Mouse (Mus musculus): ENCODE results near the gene Exd1. TPM values are rescaled to one million over a fixed set of nuclear protein-coding genes. Genes with fewer than 3 reads are reported as not detected.

Exd1 gene
- polyA plus RNA-seq, 1 experiment from 2014 or later, result 0.48 TPM

DNA sequence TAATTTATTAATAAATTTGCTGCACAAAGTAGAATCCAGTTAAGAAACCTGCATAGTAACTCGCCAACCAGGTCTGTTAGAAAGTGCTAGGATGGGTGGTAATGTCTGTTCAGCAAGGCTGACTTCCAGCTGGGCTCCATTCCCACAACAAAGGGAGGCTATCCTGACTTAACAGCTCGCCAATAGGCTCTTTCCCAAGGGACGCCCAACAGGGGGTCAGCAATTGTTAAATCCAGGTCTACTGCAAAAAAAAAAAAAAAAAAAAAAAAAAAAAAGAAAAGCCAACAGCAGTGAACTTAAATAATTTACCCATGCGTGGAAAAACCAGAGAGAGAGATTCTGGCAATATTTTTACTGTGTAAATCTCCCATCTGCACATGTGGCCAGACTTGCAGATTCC, 60.9 kb downstream of the Exd1 start:
- Histone ChIP-seq H3K27ac (no peak overlapping the region), H3K9ac (no peak overlapping the region), H3K27me3 (replicated peaks) (no peaks in the 10 kb centered on the region), H3K4me1 (no peaks in the 10 kb centered on the region), H3K4me2 (no peak overlapping the region), H3K36me3 (replicated peaks) (no peaks in the 10 kb centered on the region), H3K4me3 (no peak overlapping the region), H3K9me3 (no peaks in the 10 kb centered on the region)
- WGBS, result 9% methylated on average over 4 of the region's 4 CpGs
- ATAC-seq (replicated peaks), result no peak

DNA sequence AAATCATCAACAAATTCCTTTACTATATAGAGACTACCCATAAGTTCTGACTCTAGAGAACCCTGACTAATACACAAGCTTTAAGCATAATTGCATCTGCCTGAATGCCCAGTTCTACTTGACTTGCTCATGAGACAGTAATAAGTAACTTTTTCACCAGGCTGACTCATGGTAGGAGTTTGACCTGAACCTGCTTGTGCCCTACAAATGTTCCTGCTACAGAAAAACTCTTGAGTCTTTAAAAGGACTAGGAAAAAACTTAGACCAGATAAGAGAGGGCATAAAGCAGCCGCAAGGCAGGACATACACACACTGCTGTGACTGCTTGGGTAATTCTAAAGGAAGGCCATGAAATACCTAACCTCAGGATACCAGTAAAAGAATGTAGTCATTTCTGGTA, 65.1 kb downstream of the Exd1 start:
- 98% methylated on average over 1 of the region's 1 CpGs for WGBS
- H3K4me3 ChIP-seq, result no peak overlapping the region

DNA sequence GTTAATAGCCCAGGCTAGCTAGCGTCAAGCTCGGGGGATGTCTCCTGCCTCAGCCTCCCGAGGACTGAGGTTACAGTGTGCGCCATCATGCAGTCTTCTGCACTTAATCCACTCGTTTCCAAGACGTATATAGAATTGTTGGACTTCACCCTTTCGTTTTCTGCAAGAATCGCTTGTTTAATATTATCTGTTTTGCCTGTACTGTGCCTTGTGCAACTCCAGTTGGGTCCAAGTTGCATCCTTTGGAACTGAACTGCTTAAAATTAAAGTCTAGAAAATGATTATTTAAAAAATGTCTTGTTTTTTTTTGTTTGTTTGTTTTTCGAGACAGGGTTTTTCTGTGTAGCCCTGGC, 69.1 kb downstream of the Exd1 start:
- peak overlapping the region; percentile 98 for H3K27ac ChIP-seq
- peaks cover 25% of the 10 kb centered on the region for H3K4me1 ChIP-seq
- peak overlapping the region; percentile 59 for H3K9ac ChIP-seq
- no peaks in the 10 kb centered on the region for H3K9me3 ChIP-seq
- ATAC-seq (replicated peaks), result no peak
- peak overlapping the region; percentile 49 for H3K4me2 ChIP-seq
- 12% methylated on average over 9 of the region's 9 CpGs for WGBS
- H3K4me3 ChIP-seq, result peak overlapping the region; percentile 81
- no peaks in the 10 kb centered on the region for H3K36me3 ChIP-seq (replicated peaks)
- H3K27me3 ChIP-seq (replicated peaks), result no peaks in the 10 kb centered on the region

More for the DNA sequence above, 65.1 kb downstream of the Exd1 start:
- Histone ChIP-seq H3K4me1 (peaks cover 8% of the 10 kb centered on the region; the same call in 1 of the 2 replicates), H3K9me3 (no peaks in the 10 kb centered on the region), H3K27ac (no peak overlapping the region), H3K4me2 (no peak overlapping the region), H3K36me3 (replicated peaks) (no peaks in the 10 kb centered on the region), H3K9ac (no peak overlapping the region), H3K27me3 (replicated peaks) (no peaks in the 10 kb centered on the region)
- no peak for ATAC-seq (replicated peaks)

DNA sequence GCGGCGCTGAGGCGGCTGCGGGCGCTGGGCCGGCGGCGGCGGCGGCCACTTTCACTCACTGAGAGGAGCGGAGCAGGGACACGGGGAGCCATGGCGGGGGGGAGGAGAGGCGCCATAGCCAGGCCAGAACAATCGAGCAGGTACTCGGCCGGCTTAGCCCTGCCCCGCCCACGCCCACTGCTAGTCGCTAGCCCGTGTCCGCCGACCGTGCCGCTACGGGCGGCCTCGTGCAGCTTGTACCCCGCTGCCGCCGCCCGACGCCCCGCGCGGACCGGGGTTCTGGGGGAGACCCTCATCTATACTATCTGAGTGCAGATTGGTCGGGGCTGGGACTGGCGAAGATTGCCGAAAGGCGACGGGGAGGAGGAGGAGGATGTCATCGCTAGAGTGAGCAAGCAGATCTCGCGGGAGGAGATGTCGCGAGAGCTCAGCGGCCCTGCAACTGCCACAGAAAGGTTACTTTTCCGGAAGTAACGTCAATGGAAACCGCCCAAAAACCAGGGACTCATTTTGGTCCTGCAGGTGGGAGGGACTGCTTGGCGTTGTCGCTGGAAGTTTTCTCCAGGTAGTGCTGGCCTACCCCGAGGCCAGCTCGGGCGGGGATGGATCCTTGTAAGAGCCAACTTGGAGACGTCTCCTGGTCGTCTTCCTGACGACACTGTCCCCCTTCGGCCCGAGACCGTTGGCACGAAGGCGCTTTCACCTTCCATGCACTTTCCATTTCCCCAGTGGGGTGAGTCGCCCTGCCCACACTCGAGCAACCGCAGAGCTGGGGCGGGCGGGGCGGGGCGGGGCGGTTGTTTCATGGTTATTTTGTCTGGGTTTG, 69.6 kb downstream of the Exd1 start, which contains the start of gene Ino80:
TSS of gene Ino80 (minus strand) at position 117 of the 826 bp plus-strand sequence.
- Histone ChIP-seq H3K27me3 (replicated peaks) (no peaks in the 10 kb centered on the region), H3K9me3 (no peaks in the 10 kb centered on the region), H3K27ac (peak within 1 kb of the TSS; percentile 98), H3K4me2 (peak within 1 kb of the TSS; percentile 76), H3K4me1 (peaks cover 25% of the 10 kb centered on the region), H3K4me3 (peak within 1 kb of the TSS; percentile 81), H3K36me3 (replicated peaks) (no peaks in the 10 kb centered on the region), H3K9ac (peak within 1 kb of the TSS; percentile 88)
- under 1% methylated on average over 55 of the region's 72 CpGs for WGBS
- peak; percentile 97 for ATAC-seq (replicated peaks)

DNA sequence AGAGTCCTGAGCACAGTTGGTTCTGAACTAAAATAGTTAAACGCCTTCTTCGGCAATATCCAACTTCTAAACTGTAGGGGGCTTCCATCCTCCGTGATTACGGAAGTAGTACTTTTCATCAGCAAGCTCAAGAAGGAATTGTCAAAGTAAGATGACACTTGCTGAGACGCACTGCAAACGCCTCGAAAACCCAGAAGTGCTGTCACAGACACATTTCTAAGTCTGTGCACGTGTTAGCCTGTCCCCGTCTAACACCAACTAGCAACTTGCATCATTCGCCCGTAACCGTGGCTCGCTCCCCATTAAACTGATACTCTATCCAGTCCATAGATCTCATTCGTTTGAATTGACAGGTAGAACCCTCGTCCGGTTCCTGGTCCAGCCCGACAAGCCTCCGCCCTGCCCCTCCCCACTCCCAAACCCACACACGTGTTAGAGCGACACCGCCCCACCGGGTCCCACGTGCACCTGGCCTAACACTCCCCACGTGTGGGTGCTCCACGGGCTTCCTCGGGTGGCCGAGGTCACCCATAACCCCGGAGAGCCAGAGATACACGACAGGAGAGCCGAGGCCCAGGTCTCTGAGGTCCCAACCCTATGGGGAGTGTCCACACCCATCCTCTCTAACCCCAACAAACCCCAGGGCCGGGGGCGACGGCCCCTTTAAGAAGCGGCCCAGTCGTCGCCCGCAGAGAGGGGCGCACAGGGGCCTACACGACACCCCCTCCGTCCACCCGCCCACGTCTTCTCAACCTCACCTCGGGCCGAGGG, 70.6 kb downstream of the Exd1 start:
- H3K27ac ChIP-seq, result peak overlapping the region; percentile 98
- H3K4me1 ChIP-seq, result peaks cover 25% of the 10 kb centered on the region
- WGBS, result under 1% methylated on average over 43 of the region's 44 CpGs
- ATAC-seq (replicated peaks), result peak; percentile 77
- no peaks in the 10 kb centered on the region for H3K27me3 ChIP-seq (replicated peaks)
- no peaks in the 10 kb centered on the region for H3K36me3 ChIP-seq (replicated peaks)
- H3K9me3 ChIP-seq, result no peaks in the 10 kb centered on the region
- H3K9ac ChIP-seq, result peak overlapping the region; percentile 88
- peak overlapping the region; percentile 81 for H3K4me3 ChIP-seq
- H3K4me2 ChIP-seq, result peak overlapping the region; percentile 76

DNA sequence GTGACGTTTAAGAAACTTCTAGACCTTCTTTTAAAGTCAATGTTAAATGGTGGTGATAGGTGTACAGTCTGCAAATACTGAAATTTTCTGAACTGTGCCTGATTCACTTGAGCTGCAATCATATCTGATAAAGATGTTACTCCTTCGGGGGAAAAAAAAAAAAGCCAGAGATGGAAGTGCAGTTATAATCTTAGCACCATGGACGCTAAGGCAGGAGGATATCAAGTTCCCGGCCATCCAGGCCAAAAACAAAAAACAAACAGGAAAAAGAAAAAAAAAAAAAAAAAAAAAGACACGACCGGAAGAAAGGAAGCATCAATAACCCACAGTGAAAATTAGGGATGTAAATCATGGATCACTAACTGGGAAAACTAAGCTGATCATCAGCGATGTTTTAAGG, 71.3 kb downstream of the Exd1 start:
- Histone ChIP-seq H3K9ac (peak overlapping the region; percentile 88; the same call in 1 of the 2 replicates), H3K4me3 (peak overlapping the region; percentile 81), H3K9me3 (no peaks in the 10 kb centered on the region), H3K27ac (0 out of 2 replicates have a peak overlapping the region, but pooled peaks have one; percentile 98), H3K27me3 (replicated peaks) (no peaks in the 10 kb centered on the region), H3K4me1 (peaks cover 25% of the 10 kb centered on the region), H3K36me3 (replicated peaks) (no peaks in the 10 kb centered on the region), H3K4me2 (peak overlapping the region; percentile 76)
- ATAC-seq (replicated peaks), result no peak
- 26% methylated on average over 7 of the region's 7 CpGs for WGBS

Other genes starting within 250 kb of the Exd1 start
- 5.2 and 5.3 TPM in 2 replicates for gene Dll4, start 221.8 kb downstream of the Exd1 start, polyA plus RNA-seq (2015; fragmentation: Nextera tagmentation; extraction: Ambion mirVana)
- gene Chac1, start 196.4 kb downstream of the Exd1 start, polyA plus RNA-seq (2015; fragmentation: Nextera tagmentation; extraction: Ambion mirVana), result 8.1 and 9.0 TPM in 2 replicates
- 3.1 and 3.3 TPM in 2 replicates for gene Ino80, start 69.9 kb downstream of the Exd1 start, polyA plus RNA-seq (2015; fragmentation: Nextera tagmentation; extraction: Ambion mirVana)
- 55.6 and 59.4 TPM in 2 replicates for gene Chp1, start 70 bp upstream of the Exd1 start, polyA plus RNA-seq (2015; fragmentation: Nextera tagmentation; extraction: Ambion mirVana)
- 10.1 and 11.6 TPM in 2 replicates for gene Nusap1, start 70.7 kb upstream of the Exd1 start, polyA plus RNA-seq (2015; fragmentation: Nextera tagmentation; extraction: Ambion mirVana)
- 3.1 and 4.6 TPM in 2 replicates for gene Oip5, start 70.8 kb upstream of the Exd1 start, polyA plus RNA-seq (2015; fragmentation: Nextera tagmentation; extraction: Ambion mirVana)
- 37.0 and 37.5 TPM in 2 replicates for gene Ndufaf1, start 115.2 kb upstream of the Exd1 start, polyA plus RNA-seq (2015; fragmentation: Nextera tagmentation; extraction: Ambion mirVana)
- gene Rtf1, start 127.4 kb upstream of the Exd1 start, polyA plus RNA-seq (2015; fragmentation: Nextera tagmentation; extraction: Ambion mirVana), result 50.0 and 62.3 TPM in 2 replicates
- 0.11 and 0.18 TPM in 2 replicates for gene Itpka, start 194.7 kb upstream of the Exd1 start, polyA plus RNA-seq (2015; fragmentation: Nextera tagmentation; extraction: Ambion mirVana)
- gene Ltk, start 212.8 kb upstream of the Exd1 start, polyA plus RNA-seq (2015; fragmentation: Nextera tagmentation; extraction: Ambion mirVana), result 2.2 and 3.5 TPM in 2 replicates
- 21.3 and 21.6 TPM in 2 replicates for gene Rpap1, start 239.9 kb upstream of the Exd1 start, polyA plus RNA-seq (2015; fragmentation: Nextera tagmentation; extraction: Ambion mirVana)

Data from midbrain, embryonic 15.5 days (tissue).